Mouse (Mus musculus) granulocyte monocyte progenitor cell, adult 5-6 weeks (primary cell): ENCODE results near the gene Rcn3. TPM values are rescaled to one million over a fixed set of nuclear protein-coding genes. Genes with fewer than 3 reads are reported as not detected.

Experiments
- ATAC-seq: replicated peaks from 2 replicates; pipeline ENCODE4 v1.8.0; 2016; ENCODE audit warnings: mild to moderate bottlenecking, moderate TSS enrichment, inconsistent platforms; ENCODE audit not compliant: poor library complexity, severe bottlenecking
- total RNA-seq, 2 experiments: library from RNA; stranded (forward) in 1 of 2; stranded (reverse) in 1 of 2; fragments of 200-712, 200-1000 nt in 1 of 2; fragments of >200 nt in 1 of 2; fragmentation: Nextera tagmentation in 1 of 2; gene quantifications; 2 replicates each; pipeline ENCODE4 v1.2.3; 2014 to 2017

Gene Rcn3
- total RNA-seq, 2 experiments from 2014 or later, result 7.0 to 11.6 TPM

DNA sequence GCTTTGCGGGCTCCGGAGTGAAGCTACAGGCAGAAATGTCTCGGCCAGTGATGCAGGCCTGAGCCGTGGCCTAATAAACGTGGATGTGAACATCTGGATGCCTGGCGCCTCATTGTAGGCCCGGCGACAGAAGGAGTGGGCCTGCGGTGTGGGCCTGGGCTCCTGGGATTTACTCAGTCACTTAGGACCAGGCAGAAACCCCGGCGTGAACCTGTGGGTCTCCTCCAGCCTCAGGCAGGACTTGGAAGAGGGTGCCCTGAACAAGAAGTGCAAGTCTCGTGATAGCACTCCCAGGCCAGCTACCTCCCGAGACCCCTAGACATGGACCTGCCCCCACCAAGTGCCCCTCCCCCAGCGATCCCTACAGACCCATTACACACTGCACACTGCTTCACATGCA is 14.7 kb downstream of the Rcn3 start:
- ATAC-seq, result no peak

DNA sequence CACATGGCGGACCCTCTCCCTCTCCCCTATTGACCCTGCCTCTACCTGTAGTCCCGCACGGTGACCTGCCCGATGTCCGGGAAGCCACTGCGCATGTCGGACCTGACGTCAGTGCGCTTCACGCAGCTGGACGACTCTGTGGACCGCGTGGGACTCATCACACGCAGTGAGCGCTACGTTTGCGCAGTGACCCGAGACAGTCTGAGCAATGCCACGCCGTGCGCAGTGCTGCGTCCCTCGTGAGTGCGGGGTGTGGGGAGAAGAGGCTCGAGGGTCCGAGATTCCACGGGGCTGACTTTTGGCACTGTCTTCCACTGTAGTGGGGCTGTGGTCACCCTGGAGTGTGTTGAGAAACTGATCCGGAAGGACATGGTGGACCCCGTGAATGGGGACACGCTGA is 15.5 kb downstream of the Rcn3 start:
- no peak for ATAC-seq

DNA sequence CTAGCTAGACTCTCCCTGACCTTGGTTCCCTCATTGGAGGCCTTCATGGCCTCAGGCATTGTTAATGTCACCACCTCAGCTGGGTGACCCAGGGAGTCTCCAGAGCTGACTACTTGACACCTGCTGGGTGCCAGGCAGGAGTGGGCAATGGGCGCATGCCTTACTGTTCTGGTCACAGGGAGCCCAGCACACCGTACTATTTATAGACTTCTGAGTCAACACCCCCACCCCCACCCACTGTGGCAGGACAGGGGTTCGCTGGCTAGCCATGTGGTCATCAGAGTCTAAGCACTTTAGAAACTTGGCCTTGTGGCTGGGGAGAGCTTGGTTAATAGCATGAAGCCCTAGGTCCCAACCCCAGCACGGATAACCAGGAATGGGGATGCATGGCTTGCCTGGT is 16.6 kb downstream of the Rcn3 start:
- no peak for ATAC-seq

DNA sequence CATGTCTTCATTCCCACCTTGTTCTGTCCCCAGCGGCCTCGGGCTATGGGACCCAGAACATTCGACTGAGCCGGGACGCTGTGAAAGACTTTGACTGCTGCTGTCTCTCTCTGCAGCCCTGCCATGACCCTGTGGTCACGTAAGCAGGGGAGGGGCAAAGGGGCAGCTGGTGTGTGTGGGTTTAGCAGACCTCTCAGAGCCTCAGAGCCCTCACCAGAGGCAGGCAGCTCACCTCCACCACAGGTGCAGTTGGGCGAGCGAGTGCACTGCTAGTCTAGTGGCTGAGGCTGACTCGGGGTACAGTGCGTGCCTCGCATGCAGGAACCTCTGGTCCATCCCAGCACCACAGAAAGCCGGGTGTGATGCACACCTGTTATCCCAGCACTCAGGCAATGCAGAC is 18.1 kb downstream of the Rcn3 start:
- no peak for ATAC-seq

DNA sequence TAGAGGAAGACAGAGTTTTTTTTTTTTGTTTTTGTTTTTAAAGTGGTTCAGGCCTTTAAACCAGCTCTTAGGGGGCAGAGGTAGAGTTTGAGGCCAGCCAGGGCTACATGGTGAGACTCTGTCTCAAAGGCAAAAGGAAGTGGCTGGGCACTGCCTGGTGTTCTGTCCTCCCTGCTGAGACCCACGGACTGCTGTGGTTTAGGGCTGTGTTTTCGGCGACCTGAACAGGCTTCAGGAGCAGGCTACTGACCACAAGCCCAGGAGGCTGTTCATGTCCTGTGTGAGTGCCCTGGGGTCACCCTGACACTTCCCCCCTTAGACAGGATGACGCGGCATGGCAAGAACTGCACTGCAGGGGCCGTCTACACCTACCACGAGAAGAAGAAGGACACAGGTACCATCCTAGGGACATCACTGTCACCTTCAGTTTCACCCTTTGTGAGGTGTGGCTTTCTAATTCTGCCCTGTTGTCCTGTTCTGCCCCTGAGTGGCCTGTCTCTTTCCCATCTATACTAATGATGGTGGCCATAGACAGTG is 18.8 kb downstream of the Rcn3 start:
- ATAC-seq, result no peak

DNA sequence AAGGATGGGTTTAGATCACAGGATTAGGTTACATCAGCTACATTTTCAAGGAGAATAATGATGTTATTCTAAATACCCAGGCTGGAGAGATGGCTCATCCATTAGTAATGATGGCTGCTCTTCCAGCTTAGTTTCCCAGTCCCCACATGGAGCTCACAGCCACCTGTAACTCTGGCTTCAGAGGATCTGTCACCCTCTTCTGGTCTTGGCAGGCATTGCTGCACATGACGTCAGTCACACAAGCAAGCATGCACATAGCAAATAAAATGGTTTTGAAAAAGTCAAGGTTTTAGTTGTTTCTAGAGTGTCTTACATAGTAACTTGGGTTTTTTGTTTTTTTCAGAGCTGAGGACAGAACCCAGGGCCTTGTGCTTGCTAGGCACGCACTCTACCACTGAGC is 19.8 kb downstream of the Rcn3 start:
- no peak for ATAC-seq

DNA sequence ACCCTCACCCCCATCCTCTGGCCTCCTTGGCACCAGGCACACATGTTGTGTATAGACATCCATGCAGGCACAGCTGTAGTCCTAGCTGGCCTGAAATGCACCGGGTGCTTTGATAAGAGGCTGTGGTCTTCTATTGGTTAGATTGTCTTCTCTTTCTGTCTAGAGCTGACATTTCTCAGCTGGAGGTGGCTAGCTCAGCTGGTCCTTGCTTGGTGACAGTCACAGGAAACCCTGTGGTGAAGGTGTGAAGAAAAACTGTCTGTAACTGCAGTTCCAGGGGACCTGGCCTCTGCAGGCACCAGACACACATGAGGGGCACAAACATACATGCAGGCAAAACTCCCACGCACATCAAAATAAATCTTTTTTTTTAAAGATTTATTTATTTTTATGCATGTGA is 22.4 kb downstream of the Rcn3 start:
- ATAC-seq, result no peak

DNA sequence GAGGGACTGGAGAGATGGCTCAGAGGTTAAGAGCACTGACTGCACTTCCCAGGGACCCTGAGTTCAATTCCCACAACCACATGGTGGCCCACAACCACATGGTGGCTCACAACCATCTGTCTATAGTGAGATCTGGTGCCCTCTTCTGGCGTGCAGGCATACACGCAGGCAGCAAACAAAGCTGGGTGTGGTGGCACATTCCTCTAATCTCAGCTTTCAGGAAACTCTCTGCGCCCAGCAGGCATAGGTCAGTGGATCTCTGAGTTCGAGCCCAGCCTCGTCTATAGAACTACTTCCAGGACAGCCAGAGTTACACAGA is 24.1 kb downstream of the Rcn3 start:
- peak; percentile 80 for ATAC-seq

DNA sequence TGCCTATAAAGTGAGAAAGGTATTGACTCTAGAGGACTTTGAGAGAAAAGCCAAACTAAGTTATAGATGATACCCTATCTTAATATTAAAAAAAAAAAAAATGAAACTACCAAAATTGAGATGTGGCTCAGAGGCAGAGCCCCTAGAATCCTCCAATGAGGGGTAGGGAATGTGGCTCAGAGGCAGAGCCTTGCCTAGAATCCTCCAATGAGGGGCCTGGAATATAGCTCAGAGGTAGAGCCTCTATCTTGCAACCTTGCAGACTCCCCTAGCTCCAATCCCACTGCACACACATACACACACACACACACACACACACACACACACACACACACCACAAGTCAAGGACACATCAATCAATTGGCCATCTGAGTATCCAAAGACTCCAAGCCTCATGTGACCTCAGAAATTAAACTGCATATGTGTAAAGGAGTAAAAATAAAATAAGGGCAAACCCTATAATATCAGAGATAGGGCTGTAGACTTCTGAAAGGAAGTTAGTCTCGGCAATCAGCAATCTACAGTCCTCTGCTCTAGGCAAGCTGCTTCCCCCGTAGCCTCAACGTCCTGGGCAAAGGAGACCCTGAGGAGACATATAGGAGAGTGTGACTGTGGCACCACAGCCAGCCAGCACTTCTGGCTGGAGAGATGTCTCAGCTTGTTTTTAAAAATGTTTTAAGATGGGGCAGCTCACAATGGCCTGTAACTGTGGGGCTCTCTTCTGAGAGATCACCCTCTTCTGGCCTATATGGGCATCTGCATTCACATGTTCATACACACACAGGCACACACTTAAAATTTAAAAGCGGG is 24.6 kb downstream of the Rcn3 start:
- ATAC-seq, result no peak

DNA sequence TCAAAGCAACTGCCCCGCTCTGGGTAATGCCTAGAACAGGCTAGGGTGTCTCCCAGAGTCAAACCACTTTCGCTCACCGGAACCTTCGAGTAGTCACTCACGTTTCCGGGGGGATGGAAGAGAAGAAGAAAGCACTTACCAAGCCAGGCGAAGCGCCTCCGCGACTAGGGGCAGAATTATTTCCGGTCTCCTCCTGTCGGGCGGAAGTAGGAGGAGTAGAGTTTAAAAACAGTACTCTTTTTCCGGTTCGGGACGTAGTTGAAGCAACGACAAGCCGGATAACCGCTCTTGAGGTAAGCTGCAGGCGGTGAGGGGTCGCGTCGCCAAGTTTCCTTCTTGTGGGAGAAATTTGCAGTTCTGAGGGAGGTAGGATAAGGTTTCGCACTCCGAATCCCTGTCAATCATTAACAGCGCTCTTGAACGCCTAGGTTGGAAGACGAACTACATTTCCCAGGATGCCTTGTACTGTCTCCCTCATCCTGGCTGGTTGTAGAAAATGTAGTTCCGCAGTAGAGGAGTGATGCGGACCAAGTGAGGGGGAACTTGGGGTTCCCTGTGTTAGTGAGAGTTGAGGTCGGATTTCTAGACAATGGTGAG is 29.7 kb downstream of the Rcn3 start, which contains the start of the genes Nosip and Prrg2:
Nosip (plus strand) TSS at position 191 of the 597 bp plus-strand sequence.
Prrg2 (minus strand) TSS at position 439 of the 597 bp plus-strand sequence.
- ATAC-seq, result peak; percentile 95

DNA sequence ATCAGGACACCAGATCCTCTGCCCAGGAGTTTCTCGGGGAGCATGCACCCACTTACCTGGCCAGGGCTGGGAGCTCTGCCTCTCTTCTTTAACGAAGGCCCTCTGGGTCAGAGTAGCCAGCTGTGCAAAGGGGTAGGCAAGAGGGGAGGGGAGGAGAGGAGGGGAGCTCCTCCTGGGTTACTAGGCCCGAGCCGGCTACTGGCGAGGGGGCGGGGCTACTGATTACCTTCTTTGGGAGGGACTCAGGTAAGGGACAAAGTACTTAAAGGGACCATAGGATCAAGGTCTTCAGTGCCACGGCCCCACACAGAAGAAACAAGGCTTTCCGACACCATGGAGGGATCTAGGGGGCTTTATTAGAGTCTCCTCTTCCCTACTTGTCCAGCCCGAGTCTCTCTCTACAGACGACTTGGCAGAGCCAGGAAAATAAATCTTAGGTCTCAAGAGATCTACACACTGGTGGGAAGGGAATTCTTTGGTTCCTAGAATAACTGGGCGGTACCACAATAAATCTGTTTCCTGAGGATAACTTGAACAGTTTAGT is 30.4 kb downstream of the Rcn3 start:
- ATAC-seq, result no peak

DNA sequence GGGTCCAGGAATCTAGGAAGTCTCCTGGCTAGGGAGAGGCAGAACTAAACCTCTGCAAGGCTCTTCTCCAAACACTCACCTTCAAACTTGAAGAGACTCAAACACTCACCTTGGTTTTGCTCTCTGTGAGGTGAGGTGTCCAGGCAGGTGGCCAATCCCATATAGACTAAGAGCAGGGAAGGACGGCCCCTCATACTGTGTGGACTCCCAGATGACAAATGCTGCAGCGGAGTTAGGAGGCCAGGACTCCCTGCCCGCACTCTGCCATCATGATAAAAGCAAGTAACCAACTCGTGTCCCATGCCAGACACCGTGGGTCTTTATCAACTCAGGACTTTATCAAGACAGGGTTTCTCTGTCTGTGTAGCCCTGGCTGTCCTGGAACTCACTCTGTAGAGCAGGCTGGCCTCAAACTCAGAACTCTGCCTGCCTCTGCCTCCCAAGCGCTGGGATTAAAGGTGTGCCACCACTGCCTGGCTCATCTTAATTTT is 31.3 kb downstream of the Rcn3 start:
- no peak for ATAC-seq

DNA sequence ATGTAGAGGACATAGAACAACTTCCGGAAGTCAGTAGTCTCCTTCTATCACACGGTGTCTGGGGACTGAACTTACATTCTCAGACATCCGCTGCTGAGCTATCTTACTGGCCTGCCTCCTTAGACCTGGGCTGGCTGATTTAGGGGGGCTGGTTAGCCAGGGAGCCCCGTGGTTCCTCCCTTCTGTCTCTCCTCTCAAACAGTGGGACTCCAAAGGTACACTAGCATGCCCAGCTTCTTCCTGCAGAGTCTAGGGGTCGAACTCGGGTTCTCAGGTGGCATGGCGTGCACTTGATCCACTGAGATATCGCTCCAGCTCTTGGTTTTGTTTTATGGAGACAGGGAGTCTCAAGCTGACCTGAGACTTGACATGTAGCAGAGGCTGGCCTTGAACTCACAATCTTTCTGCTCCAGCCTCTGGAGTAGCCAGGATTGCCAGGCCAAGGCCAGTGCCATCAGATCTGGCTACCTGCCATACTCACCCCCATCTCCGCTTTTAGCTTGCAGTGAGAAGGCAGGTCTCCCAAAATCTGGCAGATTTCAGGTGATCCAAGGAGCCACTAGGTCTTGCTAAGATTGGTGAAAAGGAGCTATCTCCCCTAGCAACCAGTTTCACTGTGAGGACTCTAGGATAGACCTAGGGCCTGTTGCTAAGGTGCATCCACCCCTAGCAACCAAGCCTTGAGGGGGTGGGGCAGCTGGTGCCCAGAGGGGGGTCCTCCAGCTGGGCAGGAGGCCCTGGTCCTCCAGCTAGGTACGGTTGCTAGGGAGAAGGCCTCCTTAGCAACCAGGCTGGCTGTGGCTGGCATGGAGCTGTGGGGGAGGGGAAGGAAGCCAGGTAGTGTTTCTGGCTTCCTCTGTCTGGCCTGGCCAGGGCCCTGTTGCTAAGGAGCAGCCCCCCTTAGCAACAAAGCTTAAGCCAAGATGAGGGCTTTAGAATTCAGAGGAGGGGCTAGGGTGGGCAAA is 33.1 kb downstream of the Rcn3 start:
- ATAC-seq, result no peak

DNA sequence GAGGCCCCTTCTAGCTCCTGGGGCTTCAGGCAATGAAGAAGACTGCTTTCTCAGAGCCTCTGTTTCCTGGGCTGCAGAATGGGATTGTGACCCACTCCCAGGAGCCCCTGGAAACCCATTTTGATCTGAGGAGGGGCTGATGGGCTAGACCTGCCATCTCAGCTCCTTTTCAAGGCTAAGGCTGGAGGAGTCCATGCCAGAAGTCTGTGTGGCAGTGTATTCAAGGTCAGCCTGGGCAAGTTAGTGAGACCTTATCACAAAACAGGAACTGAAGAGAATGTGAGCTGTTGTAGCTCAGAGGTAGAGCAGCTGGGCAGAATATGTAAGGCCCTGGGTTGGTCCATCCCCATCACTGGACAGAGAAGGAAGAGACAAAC is 35.1 kb downstream of the Rcn3 start:
- no peak for ATAC-seq

DNA sequence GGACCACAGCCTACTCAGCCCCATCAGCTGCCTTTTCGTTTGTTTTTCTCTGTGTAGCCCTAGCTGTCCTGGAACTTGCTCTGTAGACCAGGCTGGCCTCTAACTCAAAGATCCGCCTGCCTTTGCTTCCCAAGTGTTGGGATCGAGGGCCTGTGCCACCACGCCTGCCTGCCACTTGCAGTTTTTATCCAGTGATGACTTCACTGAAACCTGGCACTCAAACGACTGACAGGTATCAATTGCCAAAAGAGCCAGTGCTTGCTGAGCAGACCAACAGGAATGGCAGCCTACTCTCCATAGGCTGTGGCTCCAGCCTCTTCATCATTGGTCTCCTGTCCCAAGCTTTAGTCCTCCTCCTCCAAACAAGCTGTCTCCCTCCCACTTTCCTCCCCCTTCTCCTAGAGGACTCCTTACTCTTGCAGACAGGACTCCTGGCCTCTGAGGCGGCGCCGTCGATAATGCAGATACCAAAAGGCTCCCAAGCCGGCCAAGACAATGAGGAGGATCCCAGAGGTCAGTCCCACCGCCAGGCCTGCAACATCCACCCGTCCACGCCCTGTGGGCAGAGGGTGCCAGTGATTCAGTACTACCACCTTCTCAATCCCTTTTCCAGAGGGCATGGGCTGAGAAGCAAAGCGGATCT is 35.6 kb downstream of the Rcn3 start:
- no peak for ATAC-seq

DNA sequence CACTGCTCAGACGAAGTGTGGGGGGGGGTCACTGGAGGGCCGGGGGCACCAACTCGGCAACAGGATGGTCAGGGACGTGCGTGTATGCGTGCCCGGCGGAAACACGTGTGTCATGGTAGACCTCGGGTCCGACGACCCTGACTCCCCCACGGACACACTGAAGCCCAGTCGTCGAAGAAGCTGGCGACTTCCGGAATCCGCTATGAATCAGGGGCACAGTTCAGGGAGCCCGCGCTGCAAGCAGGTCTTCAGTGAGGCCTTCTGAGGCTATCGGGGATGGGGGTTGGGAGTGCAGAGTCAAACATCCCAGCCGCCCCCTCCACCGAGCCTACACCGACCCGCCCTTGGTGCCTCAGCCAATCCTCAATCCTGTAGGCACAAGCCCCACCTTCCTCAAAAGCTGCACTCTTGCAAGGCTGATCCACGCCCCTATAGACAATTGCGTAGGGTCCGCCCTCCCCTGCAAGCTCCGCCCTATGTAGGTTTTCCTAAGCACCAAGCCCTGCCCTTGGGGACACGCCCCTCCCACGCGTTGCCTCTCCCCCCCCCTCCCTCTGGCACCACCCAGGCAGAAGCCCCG is 38.0 kb downstream of the Rcn3 start:
- ATAC-seq, result peak; percentile 83

DNA sequence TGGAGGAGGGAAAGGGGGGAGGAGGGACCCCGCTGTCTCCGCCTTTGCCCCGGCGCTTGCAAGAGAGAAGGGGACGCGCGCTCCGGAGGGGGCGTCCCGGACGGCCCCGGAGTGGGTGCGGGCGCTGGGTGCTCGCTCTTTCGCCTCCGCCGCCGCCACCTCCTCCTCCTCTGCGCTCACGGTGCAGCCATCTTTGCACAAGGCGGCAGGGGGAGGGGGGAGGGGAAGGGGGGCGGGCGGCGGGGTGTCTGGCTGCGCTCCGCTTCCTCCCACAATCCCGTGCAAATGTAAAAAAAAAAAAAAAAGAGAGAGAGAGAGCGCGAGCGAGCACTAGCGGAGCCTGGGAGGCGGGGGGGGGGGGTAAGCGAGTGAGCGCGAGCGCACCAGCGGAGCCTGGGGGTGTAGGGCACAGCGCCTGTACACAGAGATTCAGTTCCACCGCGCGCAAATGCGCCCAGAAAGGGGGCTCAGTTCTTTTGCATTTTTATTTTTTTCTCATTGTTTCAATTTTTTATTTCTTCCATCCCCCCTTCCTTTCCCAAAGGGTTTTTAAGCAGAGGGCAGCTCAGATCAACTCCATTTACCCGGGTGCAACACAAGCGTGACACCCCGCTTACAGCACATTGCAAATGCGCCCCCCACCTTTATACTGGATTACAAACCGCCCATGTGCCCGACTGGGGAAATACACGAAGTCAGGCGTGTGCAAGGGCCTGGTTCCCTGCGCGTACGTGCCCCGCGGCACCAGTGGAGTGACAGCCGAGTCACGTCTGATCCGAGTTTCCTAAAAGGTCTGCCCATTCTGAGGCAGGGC is 38.7 kb downstream of the Rcn3 start:
- peak; percentile 31 for ATAC-seq

DNA sequence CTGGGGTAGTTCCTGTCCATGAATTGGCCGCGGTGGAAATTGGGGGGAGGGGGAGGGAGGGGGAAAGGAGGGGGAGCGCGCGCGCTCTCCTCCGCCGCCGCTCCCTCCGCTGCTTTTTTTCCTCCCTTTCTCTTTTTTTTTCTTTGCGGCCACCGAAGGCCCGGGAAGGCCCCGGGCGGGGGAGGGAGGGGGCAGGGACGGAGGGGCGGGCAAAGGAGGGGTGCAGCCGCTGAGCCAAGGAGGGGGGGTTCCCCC is 39.2 kb downstream of the Rcn3 start, which contains the start of gene Prr12:
Prr12 (minus strand) TSS at position 20 of the 255 bp plus-strand sequence.
- ATAC-seq, result no peak
